In genomic region chr2:30863574-30863973, GRCm38 (mm10) we compare ENCODE assay signal across 10 mouse cellular contexts. TPM values are rescaled to one million over a fixed set of nuclear protein-coding genes. Genes with fewer than 3 reads are reported as not detected.
DNase-seq lines count a peak whose midpoint lies in the region; ATAC-seq lines count a peak whose summit lies in the region.
"Had no signal": no experiment of that assay in that cellular context is flagged by ENCODE, and none has a peak within 500 bp of the region (broad histone marks: within the 10 kb centered on the region; RNA-seq: fewer than 3 reads in every experiment).

No protein-coding gene starts in this region.

- no peak for DNase-seq in heart, postnatal 36 days
- DNase-seq in adrenal gland, postnatal 25 days: peak; percentile 21
- peak; percentile 29 for DNase-seq in heart, postnatal 4 days
- no peak for DNase-seq in midbrain, embryonic 14.5 days
- DNase-seq: cerebellum, postnatal 14 days had no signal

- 32% methylated on average over 9 of the region's 9 CpGs for WGBS in heart, embryonic 16.5 days
- 39% methylated on average over 9 of the region's 9 CpGs for WGBS in limb, embryonic 12.5 days
- WGBS in midbrain, embryonic 14.5 days: 91% methylated on average over 9 of the region's 9 CpGs
- WGBS in neural tube, embryonic 15.5 days: 89% methylated on average over 9 of the region's 9 CpGs

- H3K9me3 ChIP-seq in heart, embryonic 16.5 days (replicated peaks; ENCODE audit: control insufficient read depth, low read length): no peaks in the 10 kb centered on the region
- H3K9me3 ChIP-seq in limb, embryonic 12.5 days: no peaks in the 10 kb centered on the region
- H3K9me3 ChIP-seq in midbrain, embryonic 14.5 days (ENCODE audit: control insufficient read depth, low read length): no peaks in the 10 kb centered on the region
- H3K9me3 ChIP-seq in neural tube, embryonic 15.5 days (replicated peaks): no peaks in the 10 kb centered on the region

- intact Hi-C loops in heart, postnatal 36 days (cut with DNase I): no loop called here

- no peak overlapping the region for H3K4me2 ChIP-seq in heart, embryonic 16.5 days (ENCODE audit: low read depth, low read length)
- 0 out of 2 replicates have a peak overlapping the region, but pooled peaks have one; percentile 4 for H3K4me2 ChIP-seq in limb, embryonic 12.5 days
- no peak overlapping the region for H3K4me2 ChIP-seq in midbrain, embryonic 14.5 days (ENCODE audit: low read length)
- no peak overlapping the region for H3K4me2 ChIP-seq in neural tube, embryonic 15.5 days

- H3K9ac ChIP-seq in heart, embryonic 16.5 days (ENCODE audit: low read length): peak overlapping the region; percentile 3; the same call in 1 of the 2 replicates
- H3K9ac ChIP-seq in limb, embryonic 12.5 days (replicated peaks): no peak overlapping the region
- H3K9ac ChIP-seq in midbrain, embryonic 14.5 days (replicated peaks; ENCODE audit: low read length): no peak overlapping the region
- H3K9ac ChIP-seq in neural tube, embryonic 15.5 days (replicated peaks): no peak overlapping the region

- peak overlapping the region; percentile 2; the same call in 1 of the 2 replicates for H3K27ac ChIP-seq in heart, embryonic 16.5 days (ENCODE audit: low read length)
- peak overlapping the region; percentile 90 for H3K27ac ChIP-seq in limb, embryonic 12.5 days
- no peak overlapping the region for H3K27ac ChIP-seq in midbrain, embryonic 14.5 days (replicated peaks; ENCODE audit: low read depth, low read length)
- no peak overlapping the region for H3K27ac ChIP-seq in neural tube, embryonic 15.5 days (replicated peaks)

- H3K27me3 ChIP-seq in heart, embryonic 16.5 days (ENCODE audit: control insufficient read depth, insufficient read depth, low read length): peaks cover 2% of the 10 kb centered on the region
- H3K27me3 ChIP-seq in limb, embryonic 12.5 days: no peaks in the 10 kb centered on the region
- peaks cover 15% of the 10 kb centered on the region; the same call in 1 of the 2 replicates for H3K27me3 ChIP-seq in midbrain, embryonic 14.5 days (ENCODE audit: control insufficient read depth, insufficient read depth, low read length)
- H3K27me3 ChIP-seq in neural tube, embryonic 15.5 days (replicated peaks): peaks cover 33% of the 10 kb centered on the region

- no peaks in the 10 kb centered on the region for H3K36me3 ChIP-seq in heart, embryonic 16.5 days (ENCODE audit: control insufficient read depth, insufficient read depth)
- peaks cover 8% of the 10 kb centered on the region for H3K36me3 ChIP-seq in limb, embryonic 12.5 days
- no peaks in the 10 kb centered on the region for H3K36me3 ChIP-seq in midbrain, embryonic 14.5 days (ENCODE audit: control insufficient read depth, insufficient read depth, low read length)
- no peaks in the 10 kb centered on the region for H3K36me3 ChIP-seq in neural tube, embryonic 15.5 days

- H3K4me1 ChIP-seq in heart, embryonic 16.5 days (ENCODE audit: control insufficient read depth, insufficient read depth, low read length): peaks cover 30% of the 10 kb centered on the region
- H3K4me1 ChIP-seq in limb, embryonic 12.5 days (replicated peaks): peaks cover 79% of the 10 kb centered on the region
- 0 out of 2 replicates have a peak, but pooled peaks cover 4% of the 10 kb centered on the region for H3K4me1 ChIP-seq in midbrain, embryonic 14.5 days (ENCODE audit: control insufficient read depth, insufficient read depth, low read length)
- peaks cover 11% of the 10 kb centered on the region; the same call in 1 of the 2 replicates for H3K4me1 ChIP-seq in neural tube, embryonic 15.5 days

- H3K4me3 ChIP-seq in heart, embryonic 16.5 days (ENCODE audit: low read length): no peak overlapping the region
- no peak overlapping the region for H3K4me3 ChIP-seq in limb, embryonic 12.5 days (replicated peaks)
- H3K4me3 ChIP-seq in midbrain, embryonic 14.5 days (replicated peaks; ENCODE audit: low read depth, low read length): no peak overlapping the region
- H3K4me3 ChIP-seq in neural tube, embryonic 15.5 days (replicated peaks): no peak overlapping the region
- H3K4me3 ChIP-seq: erythroblast, embryonic 14.5 days had no signal

- peak; percentile 63; the same call in 1 of the 2 replicates for ATAC-seq in heart, embryonic 16.5 days (replicated peaks; ENCODE audit: extremely low read depth, insufficient read depth, low FRiP score)
- no peak for ATAC-seq in limb, embryonic 12.5 days (ENCODE audit: insufficient number of reproducible peaks, insufficient read depth, low FRiP score, low TSS enrichment, low read depth)
- ATAC-seq in erythroid progenitor cell, adult 5-6 weeks (replicated peaks; ENCODE audit: low FRiP score, poor library complexity, severe bottlenecking): no peak
- ATAC-seq in midbrain, embryonic 14.5 days (ENCODE audit: low FRiP score, low TSS enrichment): no peak
- no peak for ATAC-seq in neural tube, embryonic 15.5 days (ENCODE audit: low FRiP score)

RNA-seq across cellular contexts. Expression of gene Prrx2, which starts 28.8 kb away (rescaled TPM):
- 10.8 and 13.9 TPM in 2 replicates for polyA plus RNA-seq in heart, embryonic 16.5 days (2015; fragmentation: Nextera tagmentation; extraction: Ambion mirVana)
- total RNA-seq in heart, postnatal 36 days (2021): 1 to 10 TPM in 1 of 2 experiments, under 1 TPM in 1; 0.41 to 1.1 TPM
- total RNA-seq in adrenal gland, postnatal 25 days (2021): 0.76 TPM in 1 of 2 replicates, not detected in the other
- 1 to 10 TPM; 8.7 to 9.4 TPM for total RNA-seq in heart, postnatal 4 days (2021)
- 194 and 201 TPM in 2 replicates for polyA plus RNA-seq in limb, embryonic 12.5 days (2016; fragmentation: Nextera tagmentation; extraction: Ambion mirVana)
- total RNA-seq in erythroid progenitor cell, adult 5-6 weeks (2015; ENCODE audit: low replicate concordance): not detected in 2 replicates
- 0.77 TPM in 1 of 2 replicates, not detected in the other for total RNA-seq in erythroid progenitor cell, adult 5-6 weeks (2017; ENCODE audit: low replicate concordance)
- 1.4 and 2.2 TPM in 2 replicates for polyA plus RNA-seq in midbrain, embryonic 14.5 days (2014; fragmentation: Nextera tagmentation; extraction: Ambion mirVana)
- 1.8 and 2.7 TPM in 2 replicates for polyA plus RNA-seq in neural tube, embryonic 15.5 days (2015; fragmentation: Nextera tagmentation; extraction: Ambion mirVana)
- polyA plus RNA-seq: erythroblast, embryonic 14.5 days had no signal

RNA-seq across cellular contexts. Expression of gene Asb6, which starts 33.4 kb away (rescaled TPM):
- 20.1 and 22.5 TPM in 2 replicates for polyA plus RNA-seq in heart, embryonic 16.5 days (2015; fragmentation: Nextera tagmentation; extraction: Ambion mirVana)
- total RNA-seq in heart, postnatal 36 days (2021): 1 to 10 TPM; 7.3 to 8.1 TPM
- 29.2 and 31.5 TPM in 2 replicates for total RNA-seq in adrenal gland, postnatal 25 days (2021)
- 10 to 100 TPM; 11.7 to 13.2 TPM for total RNA-seq in heart, postnatal 4 days (2021)
- 44.9 and 47.4 TPM in 2 replicates for polyA plus RNA-seq in limb, embryonic 12.5 days (2016; fragmentation: Nextera tagmentation; extraction: Ambion mirVana)
- 39.8 and 43.6 TPM in 2 replicates for total RNA-seq in erythroid progenitor cell, adult 5-6 weeks (2015; ENCODE audit: low replicate concordance)
- 61.4 and 62.3 TPM in 2 replicates for total RNA-seq in erythroid progenitor cell, adult 5-6 weeks (2017; ENCODE audit: low replicate concordance)
- polyA plus RNA-seq in midbrain, embryonic 14.5 days (2014; fragmentation: Nextera tagmentation; extraction: Ambion mirVana): 38.5 and 42.7 TPM in 2 replicates
- 40.7 and 44.0 TPM in 2 replicates for polyA plus RNA-seq in neural tube, embryonic 15.5 days (2015; fragmentation: Nextera tagmentation; extraction: Ambion mirVana)

RNA-seq across cellular contexts. Expression of gene Ntmt1, which starts 55.9 kb away (rescaled TPM):
- polyA plus RNA-seq in heart, embryonic 16.5 days (2015; fragmentation: Nextera tagmentation; extraction: Ambion mirVana): 90.0 and 90.4 TPM in 2 replicates
- total RNA-seq in heart, postnatal 36 days (2021): 10 to 100 TPM; 23.4 to 27.8 TPM
- total RNA-seq in adrenal gland, postnatal 25 days (2021): 46.1 and 57.5 TPM in 2 replicates
- 10 to 100 TPM; 51.7 to 54.5 TPM for total RNA-seq in heart, postnatal 4 days (2021)
- 103 and 108 TPM in 2 replicates for polyA plus RNA-seq in limb, embryonic 12.5 days (2016; fragmentation: Nextera tagmentation; extraction: Ambion mirVana)
- total RNA-seq in erythroid progenitor cell, adult 5-6 weeks (2015; ENCODE audit: low replicate concordance): 1.7 and 2.2 TPM in 2 replicates
- total RNA-seq in erythroid progenitor cell, adult 5-6 weeks (2017; ENCODE audit: low replicate concordance): 4.0 TPM in 1 of 2 replicates, not detected in the other
- 114 and 122 TPM in 2 replicates for polyA plus RNA-seq in midbrain, embryonic 14.5 days (2014; fragmentation: Nextera tagmentation; extraction: Ambion mirVana)
- polyA plus RNA-seq in neural tube, embryonic 15.5 days (2015; fragmentation: Nextera tagmentation; extraction: Ambion mirVana): 92.6 and 107 TPM in 2 replicates

Comparison
In these comparisons a context has a peak if more than half of its experiments do, and no peak if none do; other contexts are left out.
1. DNase-seq: peak in adrenal gland, postnatal 25 days (single experiment) and heart, postnatal 4 days (single experiment); none in heart, postnatal 36 days (0 of 2) and midbrain, embryonic 14.5 days (single experiment).
2. H3K27ac ChIP-seq: peak in heart, embryonic 16.5 days (single experiment) and limb, embryonic 12.5 days (single experiment); none in midbrain, embryonic 14.5 days (single experiment) and neural tube, embryonic 15.5 days (single experiment).